Mouse (Mus musculus): ENCODE measurements around the gene Mmel1.

Mmel1 gene

DNA sequence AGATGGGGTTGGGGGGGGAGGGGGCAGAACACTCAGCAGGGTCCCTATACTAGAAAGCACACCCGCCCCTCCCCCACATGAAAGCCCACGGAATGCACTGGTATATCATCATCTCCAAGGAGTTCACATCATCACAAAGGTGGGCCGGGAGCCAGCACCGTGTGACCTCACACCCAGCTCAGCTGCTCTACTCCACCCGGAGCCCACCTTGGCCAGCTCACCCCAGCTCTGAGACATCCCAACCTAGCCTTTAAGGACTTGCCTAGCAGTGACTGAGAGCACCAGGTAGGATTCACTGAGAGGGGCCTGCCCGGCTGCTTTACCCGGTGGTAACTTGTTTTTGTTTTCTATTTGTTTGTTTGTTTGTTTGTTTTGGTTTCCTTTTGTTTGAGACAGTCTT lies at the start of gene Mmel1:
Gene Mmel1 (plus strand): TSS at position 146 of the 400 bp plus-strand sequence.
- no peak for DNase-seq (ENCODE audit: low read depth)

GRCm38 (mm10) chr4:154825662-154826061 lies 43.7 kb upstream of the Mmel1 start:
- DNase-seq (ENCODE audit: low read depth), result peak; percentile 49

DNA sequence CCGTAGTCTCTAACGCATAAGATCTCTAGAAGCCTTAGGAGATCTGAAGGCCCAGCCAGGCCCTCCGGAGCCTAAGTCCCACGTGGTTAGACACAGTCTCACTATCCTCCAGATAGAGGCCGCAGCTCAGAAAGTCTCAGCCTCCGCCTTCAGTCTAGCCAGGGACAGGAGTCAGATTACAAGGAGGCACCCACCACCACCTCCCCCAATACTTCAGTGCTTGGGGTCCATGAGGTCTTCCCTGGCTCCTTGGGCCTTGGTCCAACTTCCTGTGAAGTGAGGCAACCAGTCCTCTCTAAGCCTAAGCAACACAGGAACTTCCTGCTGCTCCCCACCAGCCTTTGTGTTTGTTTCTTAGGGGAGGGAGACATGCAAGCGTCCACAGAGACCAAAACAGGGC lies 43.2 kb upstream of the Mmel1 start:
- DNase-seq (ENCODE audit: low read depth), result no peak

DNA sequence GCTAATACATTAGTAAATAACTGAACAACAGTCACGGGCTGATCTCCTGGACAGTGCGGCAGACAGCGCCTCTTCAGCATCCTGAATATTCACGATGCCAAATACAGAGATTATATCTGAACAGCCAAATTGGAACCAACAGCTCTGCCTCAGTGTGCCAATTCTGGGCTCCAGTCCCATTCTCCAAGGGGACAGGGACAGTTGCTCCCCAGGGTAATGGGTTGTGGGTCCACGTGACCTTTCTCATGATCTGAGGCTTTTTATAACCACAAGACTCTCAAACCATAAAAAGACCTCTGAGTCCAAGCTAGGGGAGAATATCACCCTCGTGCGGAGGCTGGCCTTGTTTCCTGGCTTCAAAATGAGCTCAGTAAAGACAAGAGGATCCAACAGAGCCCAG lies 42.2 kb upstream of the Mmel1 start:
- DNase-seq (ENCODE audit: low read depth), result no peak

- DNase-seq (ENCODE audit: low read depth), result no peak
Measured at GRCm38 (mm10) chr4:154827861-154828610, 41.3 kb upstream of the Mmel1 start.

DNA sequence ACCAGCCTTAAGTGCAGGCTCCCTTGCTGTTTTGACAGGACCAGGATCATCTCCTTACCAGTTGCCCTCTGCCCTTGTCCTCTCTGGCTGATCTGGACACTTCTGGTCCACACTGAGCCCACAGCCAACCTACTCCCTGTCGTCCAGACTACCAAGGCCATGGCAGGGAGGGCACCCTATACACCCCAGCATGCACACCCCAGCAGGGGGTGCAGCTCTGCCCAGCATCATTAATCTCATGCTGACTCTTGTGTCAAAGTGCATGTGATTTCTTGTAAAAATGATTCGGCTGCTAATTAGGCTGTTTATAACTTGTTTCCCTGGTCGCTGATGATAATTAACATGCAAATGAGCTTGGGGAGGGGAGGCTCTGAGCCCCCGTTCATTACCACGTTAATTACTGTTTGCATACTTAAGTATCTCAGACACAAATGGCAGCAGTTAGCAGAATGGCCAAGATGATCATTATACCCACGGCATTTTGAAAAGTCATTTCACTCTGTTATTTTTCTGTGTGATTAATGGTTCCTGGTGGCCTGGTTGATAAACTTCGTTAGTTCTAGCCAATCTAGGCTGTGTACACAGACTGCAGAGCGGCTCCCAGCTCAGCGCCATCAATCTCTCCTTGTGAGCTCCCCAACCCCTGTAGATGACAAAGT lies 37.3 kb upstream of the Mmel1 start:
- no peak for DNase-seq (ENCODE audit: low read depth)

GRCm38 (mm10) chr4:154836183-154836915 lies 33.0 kb upstream of the Mmel1 start:
- DNase-seq (ENCODE audit: low read depth), result no peak

DNA sequence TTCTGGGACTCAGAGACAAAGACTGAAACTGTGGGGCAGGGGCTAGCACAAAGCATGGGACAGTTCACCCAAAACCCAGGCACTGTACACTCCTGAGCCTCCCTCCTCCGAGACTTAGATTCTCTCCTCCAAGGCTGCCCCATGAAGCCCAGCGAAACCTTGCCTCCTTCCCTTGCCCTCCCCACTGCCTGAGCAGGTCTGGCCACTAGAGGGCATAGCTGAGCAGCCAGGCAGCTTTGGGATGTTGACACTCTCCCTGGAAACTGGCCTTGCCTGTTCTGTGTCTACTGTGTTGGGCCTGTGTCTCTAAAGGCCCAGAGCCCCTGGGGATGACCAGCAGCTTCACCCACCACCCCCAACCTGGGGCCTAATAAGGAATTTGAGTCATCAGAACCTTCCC lies 32.2 kb upstream of the Mmel1 start, which contains the start of gene Ttc34:
Gene Ttc34 (plus strand): TSS at position 290 of the 400 bp plus-strand sequence.
- peak; percentile 55 for DNase-seq (ENCODE audit: low read depth)

DNA sequence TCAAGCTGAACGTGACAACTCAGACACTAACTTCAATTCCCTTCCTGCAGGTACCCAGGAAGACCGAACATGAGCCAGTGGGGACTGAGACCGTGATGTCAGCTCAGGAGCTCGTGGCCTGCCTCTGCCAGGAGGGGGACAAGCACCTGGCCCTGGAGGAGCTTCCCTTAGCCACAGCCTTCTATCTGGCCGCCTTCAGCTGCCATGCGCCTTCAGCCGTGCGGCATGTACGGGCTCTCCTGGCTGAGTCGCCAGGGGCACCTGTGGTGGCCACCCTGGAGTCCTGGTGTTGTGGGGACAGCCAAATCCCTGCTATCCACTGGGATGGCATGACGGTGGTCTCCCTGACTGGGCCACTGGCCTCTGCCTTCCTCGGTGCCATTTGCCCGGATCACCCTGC lies 30.6 kb upstream of the Mmel1 start:
- DNase-seq (ENCODE audit: low read depth), result no peak

GRCm38 (mm10) chr4:154839406-154839805 lies 30.0 kb upstream of the Mmel1 start:
- no peak for DNase-seq (ENCODE audit: low read depth)

- no peak for DNase-seq (ENCODE audit: low read depth)
Measured at GRCm38 (mm10) chr4:154852696-154853095, 16.7 kb upstream of the Mmel1 start.

GRCm38 (mm10) chr4:154853881-154854280 lies 15.5 kb upstream of the Mmel1 start:
- DNase-seq (ENCODE audit: low read depth), result no peak

DNA sequence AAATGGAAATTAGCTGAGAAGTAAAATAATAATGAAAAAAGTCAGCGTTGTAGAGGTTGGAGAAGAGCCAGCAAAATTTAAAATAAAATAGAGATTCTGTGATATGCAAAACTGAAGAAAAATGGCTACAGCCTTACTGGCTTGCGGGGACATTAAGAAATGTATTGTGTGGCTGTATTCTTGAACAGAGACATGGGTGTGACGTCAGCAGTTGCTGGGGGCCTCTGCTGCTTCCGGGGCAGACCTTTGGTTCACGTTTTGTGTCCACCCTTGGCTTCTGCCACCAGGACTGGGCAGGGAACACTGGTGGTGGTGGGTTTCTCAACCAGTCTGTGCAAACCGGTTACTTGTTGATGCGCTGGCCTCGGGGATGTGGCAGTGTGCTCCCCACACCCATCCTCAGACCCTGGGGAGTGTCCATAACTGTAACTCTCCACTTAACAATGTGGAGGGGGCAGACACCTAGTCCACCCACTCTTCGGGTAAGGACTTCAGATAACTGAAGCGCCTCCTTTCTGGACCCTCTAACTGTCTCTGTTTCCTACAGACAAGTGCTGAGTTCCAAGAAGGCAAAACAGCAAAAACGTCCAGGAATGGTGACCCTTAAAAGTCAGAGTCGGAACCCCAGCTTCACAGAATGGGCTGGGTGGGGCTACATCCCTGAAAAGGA lies 14.6 kb upstream of the Mmel1 start:
- DNase-seq (ENCODE audit: low read depth), result peak; percentile 45

DNA sequence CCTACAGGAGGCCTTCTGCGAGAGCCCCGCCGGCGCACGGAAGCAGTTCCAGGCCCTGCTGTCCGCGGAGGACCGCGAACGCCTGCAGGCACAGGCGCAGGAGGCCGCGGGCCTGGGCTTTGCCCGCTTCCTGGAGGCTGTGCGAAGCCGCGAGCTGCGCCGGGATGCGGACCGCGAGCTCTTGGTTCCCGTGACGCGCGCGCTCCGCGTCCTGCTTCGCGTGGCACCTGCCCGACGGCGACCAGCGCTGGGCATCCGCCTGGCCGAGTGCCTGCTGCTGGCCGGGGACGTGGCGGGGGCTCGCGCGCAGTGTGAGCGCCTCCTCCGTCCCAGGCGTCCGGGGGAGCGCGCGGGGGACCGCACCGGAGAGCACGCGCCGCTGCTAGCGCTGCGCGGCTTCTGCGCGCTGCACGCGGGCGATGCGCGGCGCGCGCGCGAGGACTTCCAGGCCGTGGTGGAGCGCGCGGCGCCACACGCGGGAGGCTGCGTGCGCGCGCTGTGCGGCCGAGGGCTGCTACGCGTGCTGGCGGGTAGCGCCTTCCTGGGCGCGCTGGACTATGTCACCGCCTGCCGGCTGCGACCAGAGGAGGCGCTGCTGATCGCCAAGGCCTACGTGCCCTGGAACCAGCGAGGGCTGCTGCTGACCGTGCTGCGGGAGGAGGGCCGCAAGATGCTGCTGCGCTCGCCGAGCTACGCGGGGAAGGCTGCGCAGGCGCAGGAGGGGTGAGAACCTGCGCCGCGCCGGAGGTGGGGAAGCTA lies 13.5 kb upstream of the Mmel1 start:
- peak; percentile 59 for DNase-seq (ENCODE audit: low read depth)

DNA sequence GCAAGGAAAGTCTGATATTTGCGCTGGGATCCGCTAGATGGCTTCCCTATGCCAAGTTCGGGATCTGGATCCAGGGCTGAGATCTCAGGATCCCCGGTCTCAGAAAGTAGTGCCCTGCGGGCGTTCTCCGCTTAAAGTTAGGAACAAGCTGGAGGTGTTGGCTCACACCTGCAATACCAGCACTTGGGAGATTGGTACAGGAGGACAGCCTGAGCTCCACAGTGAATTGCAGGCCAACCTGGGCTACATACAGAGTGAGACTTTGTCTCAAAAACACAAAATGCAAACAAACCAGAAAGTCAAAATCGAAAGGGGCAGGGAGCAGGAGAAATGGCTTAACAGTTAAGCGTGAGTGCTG lies 12.9 kb upstream of the Mmel1 start:
- no peak for DNase-seq (ENCODE audit: low read depth)

- no peak for DNase-seq (ENCODE audit: low read depth)
Measured at GRCm38 (mm10) chr4:154856882-154857281, 12.5 kb upstream of the Mmel1 start.

DNA sequence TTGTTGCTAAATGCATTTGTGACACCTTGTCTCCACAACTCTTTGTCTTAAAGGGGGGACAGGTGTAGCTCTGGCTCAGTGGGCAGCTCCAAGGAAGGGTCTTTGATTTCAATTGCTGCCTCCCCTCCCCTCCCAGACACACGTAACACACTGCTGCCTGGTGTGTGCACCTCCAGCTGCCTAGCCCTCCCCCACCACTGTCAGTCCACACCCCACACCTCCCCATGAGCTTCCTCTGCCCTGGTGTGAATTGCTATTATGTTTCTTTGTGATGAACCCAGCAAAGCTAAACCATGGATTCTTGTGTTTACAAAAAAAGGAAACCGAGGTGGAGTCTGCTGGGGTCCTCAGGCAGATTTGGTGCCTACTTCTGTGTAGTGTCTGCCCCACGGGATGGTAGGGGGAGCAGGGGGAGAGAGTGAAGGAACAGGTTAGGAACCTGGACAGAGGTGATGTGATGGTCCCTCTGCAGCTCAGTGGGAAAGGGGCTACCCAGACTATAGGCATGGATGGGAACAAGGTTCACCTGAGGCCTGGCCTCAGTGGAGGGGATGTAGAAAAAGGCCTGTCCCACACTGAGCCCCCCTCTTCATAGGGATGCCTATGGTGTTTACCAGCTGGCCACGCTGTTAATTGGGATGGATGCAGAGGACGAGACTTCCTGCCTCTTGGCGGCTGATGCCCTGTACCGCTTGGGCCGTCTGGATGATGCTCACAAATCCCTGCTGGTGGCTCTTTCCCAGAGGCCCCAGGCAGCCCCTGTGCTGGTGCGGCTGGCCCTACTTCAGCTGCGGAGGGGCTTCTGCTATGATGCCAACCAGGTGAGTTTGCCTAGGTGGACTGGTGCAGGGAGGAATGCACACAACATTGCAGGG lies 11.8 kb upstream of the Mmel1 start:
- DNase-seq (ENCODE audit: low read depth), result no peak

- DNase-seq (ENCODE audit: low read depth), result no peak
Measured at GRCm38 (mm10) chr4:154858601-154859000, 10.8 kb upstream of the Mmel1 start.

DNA sequence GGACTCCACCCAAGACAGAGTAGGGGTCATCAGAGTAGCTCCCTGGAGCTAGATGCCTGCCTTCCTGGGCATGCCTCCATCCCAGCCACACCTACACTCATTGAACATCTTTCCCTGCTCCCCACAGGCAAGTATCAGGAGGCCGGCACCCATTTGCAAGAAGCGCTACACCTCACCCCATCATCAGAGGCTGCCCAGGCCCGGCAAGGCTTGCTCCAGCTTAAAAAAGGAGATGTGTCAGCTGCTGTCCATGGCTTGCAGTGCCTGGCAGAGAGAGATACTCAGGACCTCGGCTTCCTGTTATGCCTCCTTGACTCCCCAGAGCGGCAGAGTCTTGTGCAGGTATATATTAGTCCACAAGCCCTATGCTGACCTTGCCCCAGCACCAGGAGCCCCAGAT lies 7.4 kb upstream of the Mmel1 start:
- no peak for DNase-seq (ENCODE audit: low read depth)

DNA sequence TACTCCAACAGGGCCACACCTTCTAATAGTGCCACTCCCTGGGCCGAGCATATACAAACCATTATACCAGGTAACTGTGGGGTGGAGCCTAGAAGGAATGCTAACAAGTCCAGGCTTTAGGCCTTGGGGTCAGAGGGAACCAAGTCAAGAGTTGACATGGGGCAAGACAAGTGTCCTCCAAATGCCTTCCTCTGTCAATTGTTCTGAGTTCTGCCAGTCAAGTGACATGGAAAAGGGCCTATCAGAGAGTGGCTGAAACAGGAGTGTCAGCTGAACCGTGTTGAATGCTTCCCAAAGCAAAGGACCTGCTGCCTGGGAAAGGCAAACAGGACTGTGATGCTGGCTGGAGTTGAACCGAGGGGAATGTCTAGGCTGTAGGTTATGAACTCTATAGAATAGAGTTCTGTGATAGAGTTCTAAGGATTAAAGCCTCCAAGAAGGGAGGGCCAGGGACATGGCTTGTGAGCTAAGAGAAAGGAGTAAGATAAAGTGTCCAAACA lies 5.9 kb upstream of the Mmel1 start:
- no peak for DNase-seq (ENCODE audit: low read depth)

All from induced T-regulatory cell, adult 2 months (primary cell).